In the genomic region with DNA sequence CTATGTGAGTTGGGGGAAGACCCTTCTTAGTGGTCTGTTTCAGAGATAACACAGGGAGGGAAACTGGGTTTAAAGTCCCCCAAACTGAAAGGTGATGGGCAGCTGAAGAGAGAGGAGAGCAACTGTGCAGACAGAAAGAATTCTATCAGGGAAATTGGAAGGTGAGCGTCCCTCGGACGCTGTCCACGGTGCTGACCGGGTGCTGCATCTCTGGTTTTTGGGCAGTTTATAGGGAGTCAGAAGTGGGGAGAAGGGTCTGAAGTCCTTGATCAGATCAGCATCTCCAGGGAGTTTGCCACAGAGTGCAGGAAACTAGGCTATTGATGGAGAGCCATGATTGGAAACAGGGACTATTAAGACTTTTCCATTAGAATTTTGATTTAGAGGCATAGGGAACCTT, we compare ENCODE assay signal across 11 mouse cellular contexts. TPM values are rescaled to one million over a fixed set of nuclear protein-coding genes. Genes with fewer than 3 reads are reported as not detected.
DNase-seq lines count a peak whose midpoint lies in the region; ATAC-seq and TF ChIP-seq lines count a peak whose summit lies in the region.
"Had no signal": no experiment of that assay in that cellular context is flagged by ENCODE, and none has a peak within 500 bp of the region (broad histone marks: within the 10 kb centered on the region; RNA-seq: fewer than 3 reads in every experiment).

No protein-coding gene starts in this region.

- no peaks in the 10 kb centered on the region for H3K27me3 ChIP-seq in forebrain, embryonic 10.5 days (ENCODE audit: poor library complexity, severe bottlenecking)
- H3K27me3 ChIP-seq in forebrain, postnatal 0 days (ENCODE audit: insufficient read depth, low read length): 0 out of 2 replicates have a peak, but pooled peaks cover 3% of the 10 kb centered on the region
- no peaks in the 10 kb centered on the region for H3K27me3 ChIP-seq in midbrain, embryonic 11.5 days (ENCODE audit: control insufficient read depth, insufficient read depth, low read length)
- no peaks in the 10 kb centered on the region for H3K27me3 ChIP-seq in midbrain, embryonic 16.5 days (ENCODE audit: control insufficient read depth, insufficient read depth, low read depth, low read length)
- H3K27me3 ChIP-seq in neural tube, embryonic 11.5 days (ENCODE audit: control insufficient read depth, insufficient read depth, low read length): no peaks in the 10 kb centered on the region
- H3K27me3 ChIP-seq: midbrain, embryonic 12.5 days had no signal

- no peaks in the 10 kb centered on the region for H3K36me3 ChIP-seq in forebrain, embryonic 10.5 days (replicated peaks)
- H3K36me3 ChIP-seq in forebrain, postnatal 0 days (ENCODE audit: insufficient read depth): no peaks in the 10 kb centered on the region
- H3K36me3 ChIP-seq in midbrain, embryonic 11.5 days (ENCODE audit: control insufficient read depth, insufficient read depth, low read length): no peaks in the 10 kb centered on the region
- no peaks in the 10 kb centered on the region for H3K36me3 ChIP-seq in midbrain, embryonic 16.5 days (ENCODE audit: control insufficient read depth, insufficient read depth, low read length)
- no peaks in the 10 kb centered on the region for H3K36me3 ChIP-seq in neural tube, embryonic 11.5 days (ENCODE audit: control insufficient read depth, insufficient read depth, low read length)
- H3K36me3 ChIP-seq: midbrain, embryonic 12.5 days had no signal

- H3K4me3 ChIP-seq in forebrain, embryonic 10.5 days: no peak overlapping the region
- no peak overlapping the region for H3K4me3 ChIP-seq in forebrain, postnatal 0 days (ENCODE audit: low read depth, low read length)
- no peak overlapping the region for H3K4me3 ChIP-seq in midbrain, embryonic 11.5 days (ENCODE audit: low read depth, low read length)
- H3K4me3 ChIP-seq in midbrain, embryonic 16.5 days (ENCODE audit: low read depth, low read length): no peak overlapping the region
- no peak overlapping the region for H3K4me3 ChIP-seq in neural tube, embryonic 11.5 days (ENCODE audit: low read depth, low read length)
- H3K4me3 ChIP-seq: midbrain, embryonic 12.5 days had no signal

- no peak overlapping the region for H3K4me2 ChIP-seq in forebrain, postnatal 0 days (ENCODE audit: low read depth)
- no peak overlapping the region for H3K4me2 ChIP-seq in midbrain, embryonic 11.5 days
- no peak overlapping the region for H3K4me2 ChIP-seq in midbrain, embryonic 16.5 days (ENCODE audit: low read length)
- H3K4me2 ChIP-seq in neural tube, embryonic 11.5 days (ENCODE audit: low read depth): no peak overlapping the region
- H3K4me2 ChIP-seq: midbrain, embryonic 12.5 days had no signal

- no peak overlapping the region for H3K27ac ChIP-seq in forebrain, embryonic 10.5 days
- H3K27ac ChIP-seq in forebrain, postnatal 0 days (ENCODE audit: low read depth, low read length): no peak overlapping the region
- H3K27ac ChIP-seq in midbrain, embryonic 11.5 days (ENCODE audit: low read depth, low read length): no peak overlapping the region
- H3K27ac ChIP-seq in midbrain, embryonic 16.5 days (ENCODE audit: low read length): no peak overlapping the region
- H3K27ac ChIP-seq in neural tube, embryonic 11.5 days (ENCODE audit: low read depth, low read length): no peak overlapping the region
- H3K27ac ChIP-seq: midbrain, embryonic 12.5 days had no signal

- DNase-seq in forebrain, embryonic 10.5 days (ENCODE audit: extremely low spot score, low spot score): peak; percentile 21
- DNase-seq in forebrain, postnatal 0 days: no peak
- DNase-seq in midbrain, embryonic 11.5 days (ENCODE audit: low spot score, missing footprints): peak; percentile 86
- DNase-seq in c-Kit-positive CD71-negative TER-119-negative erythroid progenitor cells, embryonic 14.5 days (ENCODE audit: low read depth): peak; percentile 18
- peak; percentile 54 for DNase-seq in neural tube, embryonic 11.5 days (ENCODE audit: low spot score)
- DNase-seq in layer of hippocampus, postnatal 25 days (ENCODE audit: extremely low spot score in 1 of 2, low spot score in 1 of 2): no peak
- no peak for DNase-seq in layer of hippocampus, adult 9-10 months (ENCODE audit: low spot score)
- DNase-seq: cerebellum, adult 11 months; layer of hippocampus, adult 9-11 months had no signal

- no peak for TF ChIP-seq CTCF in forebrain, postnatal 0 days (IDR thresholded peaks at IDR 0.05; ENCODE audit: low read depth)

- H3K9me3 ChIP-seq in forebrain, embryonic 10.5 days: no peaks in the 10 kb centered on the region
- H3K9me3 ChIP-seq in forebrain, postnatal 0 days (ENCODE audit: low read length): no peaks in the 10 kb centered on the region
- no peaks in the 10 kb centered on the region for H3K9me3 ChIP-seq in midbrain, embryonic 11.5 days (ENCODE audit: control insufficient read depth, low read length)
- H3K9me3 ChIP-seq in midbrain, embryonic 16.5 days (replicated peaks; ENCODE audit: control insufficient read depth, low read length, poor library complexity, severe bottlenecking): no peaks in the 10 kb centered on the region
- no peaks in the 10 kb centered on the region for H3K9me3 ChIP-seq in neural tube, embryonic 11.5 days (ENCODE audit: control insufficient read depth, low read length)
- H3K9me3 ChIP-seq: midbrain, embryonic 12.5 days had no signal

- no peaks in the 10 kb centered on the region for H3K4me1 ChIP-seq in forebrain, embryonic 10.5 days
- no peaks in the 10 kb centered on the region for H3K4me1 ChIP-seq in forebrain, postnatal 0 days (ENCODE audit: insufficient read depth)
- H3K4me1 ChIP-seq in midbrain, embryonic 11.5 days (ENCODE audit: control insufficient read depth, insufficient read depth, low read length): no peaks in the 10 kb centered on the region
- no peaks in the 10 kb centered on the region for H3K4me1 ChIP-seq in midbrain, embryonic 16.5 days (ENCODE audit: control insufficient read depth, insufficient read depth, low read length)
- H3K4me1 ChIP-seq in neural tube, embryonic 11.5 days (ENCODE audit: control insufficient read depth, insufficient read depth, low read length): no peaks in the 10 kb centered on the region
- H3K4me1 ChIP-seq: midbrain, embryonic 12.5 days had no signal

- no peak for ATAC-seq in forebrain, postnatal 0 days
- ATAC-seq in midbrain, embryonic 11.5 days (ENCODE audit: low FRiP score): no peak
- no peak for ATAC-seq in midbrain, embryonic 16.5 days
- no peak for ATAC-seq in neural tube, embryonic 11.5 days (ENCODE audit: insufficient read depth, low FRiP score, low TSS enrichment)

- 3% methylated on average over 5 of the region's 5 CpGs for WGBS in forebrain, embryonic 10.5 days
- WGBS in forebrain, postnatal 0 days: 7% methylated on average over 5 of the region's 5 CpGs
- 6% methylated on average over 5 of the region's 5 CpGs for WGBS in midbrain, embryonic 11.5 days
- 12% methylated on average over 5 of the region's 5 CpGs for WGBS in midbrain, embryonic 16.5 days
- 6% methylated on average over 5 of the region's 5 CpGs for WGBS in neural tube, embryonic 11.5 days

- no peak overlapping the region for H3K9ac ChIP-seq in forebrain, postnatal 0 days
- H3K9ac ChIP-seq in midbrain, embryonic 11.5 days (ENCODE audit: low read length): no peak overlapping the region
- H3K9ac ChIP-seq in midbrain, embryonic 16.5 days (ENCODE audit: low read depth, low read length): no peak overlapping the region
- H3K9ac ChIP-seq in neural tube, embryonic 11.5 days (ENCODE audit: low read length): no peak overlapping the region
- H3K9ac ChIP-seq: midbrain, embryonic 12.5 days had no signal

RNA-seq across cellular contexts. Expression of gene Nms, which starts 0.7 kb away (rescaled TPM):
- not detected in 2 replicates for polyA plus RNA-seq in forebrain, embryonic 10.5 days (2016; fragmentation: Nextera tagmentation; extraction: Ambion mirVana)
- total RNA-seq in forebrain, postnatal 0 days (2014; rRNA removed): 0.15 and 1.3 TPM in 2 replicates
- polyA plus RNA-seq in forebrain, postnatal 0 days (2015; fragmentation: Nextera tagmentation; extraction: Ambion mirVana): 0.38 and 0.85 TPM in 2 replicates
- polyA plus RNA-seq in midbrain, embryonic 11.5 days (2014; fragmentation: Nextera tagmentation; extraction: Ambion mirVana): 0.22 and 0.31 TPM in 2 replicates
- polyA plus RNA-seq in midbrain, embryonic 16.5 days (2015; fragmentation: Nextera tagmentation; extraction: Ambion mirVana): 0.25 and 0.29 TPM in 2 replicates
- polyA plus RNA-seq in neural tube, embryonic 11.5 days (2014; fragmentation: Nextera tagmentation; extraction: Ambion mirVana): 2.7 and 3.4 TPM in 2 replicates
- not detected for total RNA-seq in layer of hippocampus, postnatal 25 days (2021)

RNA-seq across cellular contexts. Expression of gene Chst10, which starts 41.6 kb away (rescaled TPM):
- polyA plus RNA-seq in forebrain, embryonic 10.5 days (2016; fragmentation: Nextera tagmentation; extraction: Ambion mirVana): 11.9 and 12.4 TPM in 2 replicates
- total RNA-seq in forebrain, postnatal 0 days (2014; rRNA removed): 79.3 and 85.2 TPM in 2 replicates
- 60.1 and 71.7 TPM in 2 replicates for polyA plus RNA-seq in forebrain, postnatal 0 days (2015; fragmentation: Nextera tagmentation; extraction: Ambion mirVana)
- polyA plus RNA-seq in midbrain, embryonic 11.5 days (2014; fragmentation: Nextera tagmentation; extraction: Ambion mirVana): 24.7 and 26.9 TPM in 2 replicates
- 63.8 and 64.4 TPM in 2 replicates for polyA plus RNA-seq in midbrain, embryonic 16.5 days (2015; fragmentation: Nextera tagmentation; extraction: Ambion mirVana)
- 23.7 and 25.3 TPM in 2 replicates for polyA plus RNA-seq in neural tube, embryonic 11.5 days (2014; fragmentation: Nextera tagmentation; extraction: Ambion mirVana)
- total RNA-seq in layer of hippocampus, postnatal 25 days (2021): 10 to 100 TPM; 53.7 to 55.4 TPM

RNA-seq across cellular contexts. Expression of gene Pdcl3, which starts 45.8 kb away (rescaled TPM):
- 161 TPM in 2 replicates for polyA plus RNA-seq in forebrain, embryonic 10.5 days (2016; fragmentation: Nextera tagmentation; extraction: Ambion mirVana)
- total RNA-seq in forebrain, postnatal 0 days (2014; rRNA removed): 58.4 and 73.2 TPM in 2 replicates
- 157 and 159 TPM in 2 replicates for polyA plus RNA-seq in forebrain, postnatal 0 days (2015; fragmentation: Nextera tagmentation; extraction: Ambion mirVana)
- polyA plus RNA-seq in midbrain, embryonic 11.5 days (2014; fragmentation: Nextera tagmentation; extraction: Ambion mirVana): 161 and 174 TPM in 2 replicates
- 158 and 163 TPM in 2 replicates for polyA plus RNA-seq in midbrain, embryonic 16.5 days (2015; fragmentation: Nextera tagmentation; extraction: Ambion mirVana)
- 147 and 159 TPM in 2 replicates for polyA plus RNA-seq in neural tube, embryonic 11.5 days (2014; fragmentation: Nextera tagmentation; extraction: Ambion mirVana)
- total RNA-seq in layer of hippocampus, postnatal 25 days (2021): 10 to 100 TPM; 36.3 to 36.6 TPM

Comparison
In these comparisons a context has a peak if more than half of its experiments do, and no peak if none do; other contexts are left out.
1. DNase-seq: peak in forebrain, embryonic 10.5 days (single experiment), midbrain, embryonic 11.5 days (single experiment), c-Kit-positive CD71-negative TER-119-negative erythroid progenitor cells, embryonic 14.5 days (single experiment) and neural tube, embryonic 11.5 days (single experiment); none in forebrain, postnatal 0 days (single experiment), layer of hippocampus, postnatal 25 days (0 of 2) and layer of hippocampus, adult 9-10 months (single experiment).